Comparison of ENCODE assay signal across 9 mouse cellular contexts in genomic region chr8:70083285-70083684, GRCm38 (mm10). TPM values are rescaled to one million over a fixed set of nuclear protein-coding genes. Genes with fewer than 3 reads are reported as not detected.
DNase-seq lines count a peak whose midpoint lies in the region; ATAC-seq and TF ChIP-seq lines count a peak whose summit lies in the region.
"Had no signal": no experiment of that assay in that cellular context is flagged by ENCODE, and none has a peak within 500 bp of the region (broad histone marks: within the 10 kb centered on the region; RNA-seq: fewer than 3 reads in every experiment).

Hapln4 (plus strand) TSS chr8:70083457.

- peaks cover 29% of the 10 kb centered on the region for H3K4me1 ChIP-seq in forebrain, embryonic 15.5 days
- H3K4me1 ChIP-seq in midbrain, postnatal 0 days (ENCODE audit: insufficient read depth, low read length), result peaks cover 17% of the 10 kb centered on the region

- peak within 1 kb of the TSS; percentile 36 for H3K4me3 ChIP-seq in forebrain, embryonic 15.5 days
- H3K4me3 ChIP-seq in midbrain, postnatal 0 days (ENCODE audit: low read depth, low read length), result peak within 1 kb of the TSS; percentile 46

- WGBS in forebrain, embryonic 15.5 days, result under 1% methylated on average over 26 of the region's 26 CpGs
- under 1% methylated on average over 20 of the region's 26 CpGs for WGBS in midbrain, postnatal 0 days

- H3K9me3 ChIP-seq in forebrain, embryonic 15.5 days, result no peaks in the 10 kb centered on the region
- no peaks in the 10 kb centered on the region for H3K9me3 ChIP-seq in midbrain, postnatal 0 days (ENCODE audit: low read length)

- peak; percentile 72 for ATAC-seq in cerebellum, adult (ENCODE audit: insufficient number of reproducible peaks, low FRiP score, low TSS enrichment)
- ATAC-seq in forebrain, embryonic 15.5 days (replicated peaks), result no peak
- ATAC-seq in midbrain, postnatal 0 days (ENCODE audit: low FRiP score), result no peak

- peaks cover 60% of the 10 kb centered on the region for H3K27me3 ChIP-seq in forebrain, embryonic 15.5 days
- peaks cover 50% of the 10 kb centered on the region for H3K27me3 ChIP-seq in midbrain, postnatal 0 days (ENCODE audit: insufficient read depth, low read length)

- no peak within 1 kb of the TSS for H3K27ac ChIP-seq in forebrain, embryonic 15.5 days (replicated peaks)
- H3K27ac ChIP-seq in midbrain, postnatal 0 days (ENCODE audit: low read depth, low read length), result no peak within 1 kb of the TSS

- peak; percentile 22 for DNase-seq in gastrocnemius, postnatal 25 days
- no peak for DNase-seq in gastrocnemius, postnatal 4 days (ENCODE audit: low spot score in 2 of 2)
- peak; percentile 35 to 46 for DNase-seq in kidney, adult 8-10 months
- DNase-seq in liver, result peak; percentile 55
- DNase-seq in midbrain, postnatal 0 days (ENCODE audit: low spot score), result peak; percentile 49
- DNase-seq in thymus, adult 18-20 months, result no peak

- TF ChIP-seq CTCF in midbrain, postnatal 0 days (IDR thresholded peaks at IDR 0.05), result no peak

- peak within 1 kb of the TSS; percentile 65 for H3K4me2 ChIP-seq in forebrain, embryonic 15.5 days (replicated peaks)
- H3K4me2 ChIP-seq in midbrain, postnatal 0 days (ENCODE audit: low read depth, low read length, poor library complexity, severe bottlenecking), result peak within 1 kb of the TSS; percentile 68

- H3K9ac ChIP-seq in forebrain, embryonic 15.5 days (replicated peaks), result peak within 1 kb of the TSS; percentile 29
- H3K9ac ChIP-seq in midbrain, postnatal 0 days (replicated peaks; ENCODE audit: low read length, poor library complexity, severe bottlenecking), result peak within 1 kb of the TSS; percentile 48; the same call in 1 of the 2 replicates

- H3K36me3 ChIP-seq in forebrain, embryonic 15.5 days, result no peaks in the 10 kb centered on the region
- H3K36me3 ChIP-seq in midbrain, postnatal 0 days (ENCODE audit: insufficient read depth, low read length), result peaks cover 2% of the 10 kb centered on the region; the same call in 1 of the 2 replicates
- H3K36me3 ChIP-seq: G1E had no signal

RNA-seq across cellular contexts. Expression of gene Hapln4, which starts in this region (rescaled TPM):
- total RNA-seq in gastrocnemius, postnatal 25 days (2021), result under 1 TPM in 1 of 2 experiments, not detected in 1; 0.08 TPM
- not detected for total RNA-seq in gastrocnemius, postnatal 4 days (2021)
- 0.15 and 0.38 TPM in 2 replicates for polyA plus RNA-seq in forebrain, embryonic 15.5 days (2015; fragmentation: Nextera tagmentation; extraction: Ambion mirVana)
- total RNA-seq in midbrain, postnatal 0 days (2014; rRNA removed), result 0.99 and 1.3 TPM in 2 replicates
- polyA plus RNA-seq in midbrain, postnatal 0 days (2015; fragmentation: Nextera tagmentation; extraction: Ambion mirVana), result 1.6 and 1.7 TPM in 2 replicates
- polyA plus RNA-seq: G1E had no signal

Comparison
In these comparisons a context has a peak if more than half of its experiments do, and no peak if none do; other contexts are left out.
1. Peak in DNase-seq in gastrocnemius, postnatal 25 days; RNA of the gene not detected or under 1 TPM.
2. DNase-seq: peak in kidney, adult 8-10 months (2 of 2), liver (single experiment) and midbrain, postnatal 0 days (single experiment); none in gastrocnemius, postnatal 4 days (0 of 2) and thymus, adult 18-20 months (0 of 2).